Mouse (Mus musculus): ENCODE measurements around the gene Bcan. TPM values are rescaled to one million over a fixed set of nuclear protein-coding genes. Genes with fewer than 3 reads are reported as not detected.

Bcan gene
- polyA plus RNA-seq, 1 experiment from 2014 or later, result 0.23 TPM

- H3K4me1 ChIP-seq, result peaks cover 7% of the 10 kb centered on the region
- no peak overlapping the region for H3K4me3 ChIP-seq (replicated peaks)
- no peaks in the 10 kb centered on the region for H3K9me3 ChIP-seq
- no peak for ATAC-seq (ENCODE audit: insufficient read depth, low FRiP score, low read depth)
- H3K27me3 ChIP-seq (replicated peaks), result peaks cover 95% of the 10 kb centered on the region
- H3K9ac ChIP-seq, result no peak overlapping the region
- H3K27ac ChIP-seq, result no peak overlapping the region
- WGBS, result 0% methylated on average over 1 of the region's 6 CpGs
- no peaks in the 10 kb centered on the region for H3K36me3 ChIP-seq
- H3K4me2 ChIP-seq, result no peak overlapping the region
Measured at GRCm38 (mm10) chr3:87993436-87993835, 6.6 kb downstream of the Bcan start.

DNA sequence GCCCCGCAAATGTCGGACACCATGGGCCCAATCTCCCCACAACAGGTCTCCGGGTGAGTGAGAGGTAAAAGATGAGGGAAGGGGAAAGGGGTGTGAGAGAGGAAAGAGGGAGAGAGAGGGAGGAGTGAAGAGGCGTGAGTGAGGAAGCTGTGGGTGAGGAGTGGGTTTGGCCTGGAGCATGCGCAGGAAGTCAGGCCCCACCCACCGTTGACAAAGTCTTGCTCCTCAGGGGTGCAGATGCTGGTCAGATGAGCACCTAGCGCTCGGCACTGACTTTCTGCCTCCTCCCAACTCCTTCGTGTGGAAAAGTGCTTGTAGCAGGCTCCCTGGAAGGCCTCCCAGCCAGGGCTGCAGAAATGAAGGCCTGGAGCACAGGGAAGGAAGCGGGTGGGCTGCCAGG, 10.1 kb downstream of the Bcan start:
- Histone ChIP-seq H3K27ac (no peak overlapping the region), H3K4me3 (replicated peaks) (no peak overlapping the region), H3K4me1 (peaks cover 32% of the 10 kb centered on the region), H3K9ac (no peak overlapping the region), H3K36me3 (no peaks in the 10 kb centered on the region), H3K4me2 (no peak overlapping the region), H3K9me3 (no peaks in the 10 kb centered on the region), H3K27me3 (replicated peaks) (peaks cover 64% of the 10 kb centered on the region)
- 26% methylated on average over 10 of the region's 10 CpGs for WGBS
- ATAC-seq (ENCODE audit: insufficient read depth, low FRiP score, low read depth), result no peak

DNA sequence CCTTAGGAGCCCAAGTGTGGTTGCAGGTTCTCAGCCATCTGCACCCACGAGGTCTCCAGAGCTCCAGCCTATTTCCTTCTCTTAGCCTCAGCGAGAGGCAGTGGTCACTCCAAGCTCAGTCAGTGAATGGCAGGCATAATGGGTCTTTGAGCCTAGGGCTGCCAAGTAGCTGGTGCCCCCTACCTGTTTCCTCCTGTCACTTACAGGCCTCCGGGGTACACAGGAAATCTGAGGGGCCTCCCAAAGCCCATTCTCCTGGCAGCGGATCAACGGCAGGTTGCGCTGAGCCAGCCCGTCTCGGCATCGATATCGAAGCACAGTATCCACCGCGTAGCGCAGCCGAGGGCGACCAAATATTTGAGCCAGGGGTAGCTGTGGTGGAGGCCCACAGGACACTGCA, 12.0 kb downstream of the Bcan start:
- H3K4me1 ChIP-seq, result peaks cover 45% of the 10 kb centered on the region
- peak overlapping the region; percentile 40 for H3K4me3 ChIP-seq (replicated peaks)
- H3K4me2 ChIP-seq, result peak overlapping the region; percentile 83
- no peaks in the 10 kb centered on the region for H3K9me3 ChIP-seq
- no peak for ATAC-seq (ENCODE audit: insufficient read depth, low FRiP score, low read depth)
- peaks cover 49% of the 10 kb centered on the region for H3K27me3 ChIP-seq (replicated peaks)
- H3K36me3 ChIP-seq, result no peaks in the 10 kb centered on the region
- no peak overlapping the region for H3K27ac ChIP-seq
- 7% methylated on average over 15 of the region's 15 CpGs for WGBS
- no peak overlapping the region for H3K9ac ChIP-seq

- no peak overlapping the region for H3K9ac ChIP-seq
- H3K4me1 ChIP-seq, result peaks cover 50% of the 10 kb centered on the region
- H3K4me2 ChIP-seq, result peak overlapping the region; percentile 83
- peaks cover 45% of the 10 kb centered on the region for H3K27me3 ChIP-seq (replicated peaks)
- no peak overlapping the region for H3K27ac ChIP-seq
- no peaks in the 10 kb centered on the region for H3K9me3 ChIP-seq
- H3K36me3 ChIP-seq, result no peaks in the 10 kb centered on the region
- H3K4me3 ChIP-seq (replicated peaks), result peak overlapping the region; percentile 40
- ATAC-seq (ENCODE audit: insufficient read depth, low FRiP score, low read depth), result peak; percentile 16; the same call in 1 of the 2 replicates
- WGBS, result 2% methylated on average over 15 of the region's 15 CpGs
Measured at GRCm38 (mm10) chr3:87987633-87988032, 12.4 kb downstream of the Bcan start.

- Histone ChIP-seq H3K4me3 (replicated peaks) (peak overlapping the region; percentile 40), H3K4me1 (peaks cover 57% of the 10 kb centered on the region), H3K36me3 (no peaks in the 10 kb centered on the region), H3K9ac (no peak overlapping the region), H3K27ac (peak overlapping the region; percentile 35; the same call in 1 of the 2 replicates), H3K9me3 (no peaks in the 10 kb centered on the region), H3K27me3 (replicated peaks) (peaks cover 37% of the 10 kb centered on the region), H3K4me2 (peak overlapping the region; percentile 83)
- peak; percentile 42 for ATAC-seq (ENCODE audit: insufficient read depth, low FRiP score, low read depth)
- WGBS, result 0% methylated on average over 17 of the region's 17 CpGs
Measured at GRCm38 (mm10) chr3:87986868-87987267, 13.2 kb downstream of the Bcan start.

GRCm38 (mm10) chr3:87985505-87986320, 14.3 kb downstream of the Bcan start:
- peaks cover 64% of the 10 kb centered on the region for H3K4me1 ChIP-seq
- H3K4me2 ChIP-seq, result no peak overlapping the region
- H3K27me3 ChIP-seq (replicated peaks), result peaks cover 26% of the 10 kb centered on the region
- H3K36me3 ChIP-seq, result no peaks in the 10 kb centered on the region
- H3K9me3 ChIP-seq, result no peaks in the 10 kb centered on the region
- H3K4me3 ChIP-seq (replicated peaks), result no peak overlapping the region
- 33% methylated on average over 12 of the region's 12 CpGs for WGBS
- peak overlapping the region; percentile 57 for H3K27ac ChIP-seq
- H3K9ac ChIP-seq, result no peak overlapping the region
- ATAC-seq (ENCODE audit: insufficient read depth, low FRiP score, low read depth), result no peak

DNA sequence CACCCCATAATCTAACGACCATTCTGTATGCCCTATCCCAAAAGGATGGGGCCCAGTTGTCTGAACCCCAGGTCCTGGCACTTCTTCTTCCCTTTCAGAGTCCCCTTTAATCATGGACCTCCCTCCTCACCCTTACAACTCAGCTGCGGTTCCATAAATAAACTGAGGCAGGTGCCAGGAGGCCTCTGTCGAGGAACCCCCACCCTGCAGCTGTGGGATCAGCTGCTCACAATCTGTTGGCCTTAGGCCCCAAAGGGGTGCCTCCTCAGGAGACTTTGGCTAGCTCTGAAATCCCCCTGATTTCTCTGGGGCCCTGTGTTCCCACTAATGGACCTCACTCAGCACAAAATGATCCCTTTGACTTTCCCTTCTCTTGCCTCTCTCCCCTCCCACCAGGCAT, 15.9 kb downstream of the Bcan start:
- peaks cover 64% of the 10 kb centered on the region for H3K4me1 ChIP-seq
- H3K4me2 ChIP-seq, result no peak overlapping the region
- peak overlapping the region; percentile 95 for H3K27ac ChIP-seq
- no peak for ATAC-seq (ENCODE audit: insufficient read depth, low FRiP score, low read depth)
- no peaks in the 10 kb centered on the region for H3K9me3 ChIP-seq
- peaks cover 11% of the 10 kb centered on the region for H3K27me3 ChIP-seq (replicated peaks)
- H3K9ac ChIP-seq, result no peak overlapping the region
- no peak overlapping the region for H3K4me3 ChIP-seq (replicated peaks)
- whole genome bisulfite sequencing, result 30% methylated on average over 3 of the region's 3 CpGs
- H3K36me3 ChIP-seq, result no peaks in the 10 kb centered on the region

- no peak for ATAC-seq (ENCODE audit: insufficient read depth, low FRiP score, low read depth)
- Histone ChIP-seq H3K9ac (no peak overlapping the region), H3K4me2 (peak overlapping the region; percentile 44), H3K9me3 (no peaks in the 10 kb centered on the region), H3K27me3 (replicated peaks) (peaks cover 6% of the 10 kb centered on the region), H3K27ac (peak overlapping the region; percentile 95), H3K4me3 (replicated peaks) (no peak overlapping the region), H3K36me3 (no peaks in the 10 kb centered on the region), H3K4me1 (peaks cover 64% of the 10 kb centered on the region)
- WGBS, result 49% methylated on average over 6 of the region's 6 CpGs
Measured at GRCm38 (mm10) chr3:87983627-87984026, 16.4 kb downstream of the Bcan start.

GRCm38 (mm10) chr3:87982836-87983601, 17.0 kb downstream of the Bcan start:
- H3K9me3 ChIP-seq, result no peaks in the 10 kb centered on the region
- no peaks in the 10 kb centered on the region for H3K36me3 ChIP-seq
- WGBS, result 7% methylated on average over 13 of the region's 13 CpGs
- peaks cover 61% of the 10 kb centered on the region for H3K4me1 ChIP-seq
- H3K4me3 ChIP-seq (replicated peaks), result peak overlapping the region; percentile 8
- H3K4me2 ChIP-seq, result peak overlapping the region; percentile 44
- peak overlapping the region; percentile 95 for H3K27ac ChIP-seq
- no peak overlapping the region for H3K9ac ChIP-seq
- peak; percentile 68 for ATAC-seq (ENCODE audit: insufficient read depth, low FRiP score, low read depth)
- no peaks in the 10 kb centered on the region; the same call in 1 of the 2 replicates for H3K27me3 ChIP-seq (replicated peaks)

DNA sequence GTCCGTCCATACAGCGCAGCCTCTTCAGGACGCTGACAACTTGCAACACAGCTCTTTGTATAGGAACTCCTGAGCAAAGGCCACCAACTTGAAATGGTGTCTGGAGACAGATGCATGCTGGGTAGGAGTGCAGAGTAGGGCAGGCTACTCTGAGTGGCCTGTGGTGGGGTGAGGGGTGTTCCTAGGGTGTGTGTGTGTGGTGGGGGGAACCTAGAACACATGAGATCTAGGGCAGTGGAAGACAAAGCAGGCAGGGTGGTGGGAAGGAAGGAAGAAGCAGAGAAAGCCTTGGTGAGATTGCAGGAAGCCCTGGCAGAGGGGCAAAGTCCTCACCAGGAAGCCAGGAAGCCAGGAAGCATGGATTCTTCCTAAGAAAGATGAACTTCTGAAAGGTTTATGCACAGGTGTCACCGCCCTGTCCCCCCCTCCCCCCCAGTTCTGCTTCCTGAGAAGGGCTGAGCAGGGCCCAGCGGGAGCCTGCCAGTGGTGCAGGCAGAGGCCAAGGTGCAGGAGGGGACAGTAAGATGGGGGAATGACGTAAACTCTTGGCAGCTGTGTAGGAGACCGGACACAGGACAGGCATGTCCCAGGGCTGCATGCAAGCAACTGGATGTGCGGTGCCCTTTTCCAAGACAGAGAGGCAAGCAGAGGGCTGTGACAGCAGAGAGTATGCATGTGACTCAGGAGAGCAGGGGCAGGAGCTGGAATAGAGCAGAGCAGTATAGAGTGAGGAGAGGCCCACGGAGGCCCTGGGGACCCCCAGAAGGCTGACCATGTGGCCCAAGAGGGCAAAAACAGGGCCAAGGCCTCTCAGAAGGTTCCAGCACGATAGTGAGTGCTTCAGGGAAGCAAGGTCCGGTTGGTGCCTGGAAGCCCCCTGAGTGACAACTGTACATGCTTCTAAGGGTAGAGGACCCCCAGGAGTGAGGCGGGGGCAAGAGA, 17.9 kb downstream of the Bcan start:
- H3K27me3 ChIP-seq (replicated peaks), result no peaks in the 10 kb centered on the region
- 31% methylated on average over 12 of the region's 12 CpGs for WGBS
- H3K9ac ChIP-seq, result peak overlapping the region; percentile 16; the same call in 1 of the 2 replicates
- no peaks in the 10 kb centered on the region for H3K36me3 ChIP-seq
- peak overlapping the region; percentile 44 for H3K4me2 ChIP-seq
- H3K4me1 ChIP-seq, result peaks cover 53% of the 10 kb centered on the region
- no peaks in the 10 kb centered on the region for H3K9me3 ChIP-seq
- ATAC-seq (ENCODE audit: insufficient read depth, low FRiP score, low read depth), result peak; percentile 28
- peak overlapping the region; percentile 95 for H3K27ac ChIP-seq
- peak overlapping the region; percentile 8; the same call in 1 of the 2 replicates for H3K4me3 ChIP-seq (replicated peaks)

- H3K4me2 ChIP-seq, result no peak overlapping the region
- H3K36me3 ChIP-seq, result no peaks in the 10 kb centered on the region
- no peaks in the 10 kb centered on the region for H3K9me3 ChIP-seq
- 83% methylated on average over 6 of the region's 6 CpGs for WGBS
- peaks cover 46% of the 10 kb centered on the region for H3K4me1 ChIP-seq
- H3K27ac ChIP-seq, result peak overlapping the region; percentile 95; the same call in 1 of the 2 replicates
- H3K27me3 ChIP-seq (replicated peaks), result no peaks in the 10 kb centered on the region
- H3K4me3 ChIP-seq (replicated peaks), result no peak overlapping the region
- no peak overlapping the region for H3K9ac ChIP-seq
- no peak for ATAC-seq (ENCODE audit: insufficient read depth, low FRiP score, low read depth)
Measured at GRCm38 (mm10) chr3:87981214-87981760, 18.7 kb downstream of the Bcan start.
